Mouse (Mus musculus): ENCODE measurements around the gene Gm14399.
"Not testable (repeated sequence)": the region's sequence is repeated elsewhere in the genome, so short reads cannot be mapped to it uniquely, and the experiment has no call there.

The Gm14399 gene

DNA sequence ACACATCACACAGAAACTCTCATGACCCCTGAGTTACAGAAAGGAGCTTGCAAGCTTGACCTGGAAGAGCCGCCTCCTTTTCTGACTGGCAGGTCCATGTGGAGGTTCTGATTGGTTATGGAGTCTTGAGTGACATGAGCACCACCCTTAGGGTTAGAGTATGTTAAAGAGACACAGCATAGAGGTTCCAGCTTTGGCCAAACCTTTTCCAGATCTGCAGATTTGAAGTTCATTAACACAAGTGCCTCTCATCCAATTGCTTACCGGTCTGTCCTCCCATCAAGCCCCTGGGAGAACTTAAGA is at the start of gene Gm14399:
Gene Gm14399, minus strand, starts transcription at position 20 of the 303 bp plus-strand sequence.
- in situ Hi-C loops (cut with MboI): not testable (repeated sequence)

- in situ Hi-C loops (cut with MboI): not testable (repeated sequence)
These were observed 37.2 kb upstream of the Gm14399 start for GRCm38 (mm10) chr2:175179008-175179407.

DNA sequence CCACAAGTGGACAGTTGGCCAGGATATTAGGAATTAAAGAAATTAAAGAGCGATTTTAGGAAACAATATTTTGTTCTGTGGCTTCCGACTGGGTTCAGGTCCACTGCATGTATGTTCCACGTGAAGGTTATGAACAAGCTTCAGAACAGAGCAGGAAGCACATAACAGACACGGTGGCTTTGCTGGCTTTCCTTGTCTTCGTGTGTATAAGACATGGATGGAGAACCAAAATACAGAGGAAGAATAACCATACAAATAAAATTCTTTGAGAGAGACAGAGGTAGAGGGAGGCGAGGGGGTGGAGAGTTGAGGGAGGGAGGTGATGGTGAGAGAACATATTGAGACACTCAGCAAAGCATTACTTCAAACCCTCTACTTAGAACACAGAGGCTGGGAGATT is 34.5 kb upstream of the Gm14399 start:
- in situ Hi-C loops (cut with MboI): no loop called here

DNA sequence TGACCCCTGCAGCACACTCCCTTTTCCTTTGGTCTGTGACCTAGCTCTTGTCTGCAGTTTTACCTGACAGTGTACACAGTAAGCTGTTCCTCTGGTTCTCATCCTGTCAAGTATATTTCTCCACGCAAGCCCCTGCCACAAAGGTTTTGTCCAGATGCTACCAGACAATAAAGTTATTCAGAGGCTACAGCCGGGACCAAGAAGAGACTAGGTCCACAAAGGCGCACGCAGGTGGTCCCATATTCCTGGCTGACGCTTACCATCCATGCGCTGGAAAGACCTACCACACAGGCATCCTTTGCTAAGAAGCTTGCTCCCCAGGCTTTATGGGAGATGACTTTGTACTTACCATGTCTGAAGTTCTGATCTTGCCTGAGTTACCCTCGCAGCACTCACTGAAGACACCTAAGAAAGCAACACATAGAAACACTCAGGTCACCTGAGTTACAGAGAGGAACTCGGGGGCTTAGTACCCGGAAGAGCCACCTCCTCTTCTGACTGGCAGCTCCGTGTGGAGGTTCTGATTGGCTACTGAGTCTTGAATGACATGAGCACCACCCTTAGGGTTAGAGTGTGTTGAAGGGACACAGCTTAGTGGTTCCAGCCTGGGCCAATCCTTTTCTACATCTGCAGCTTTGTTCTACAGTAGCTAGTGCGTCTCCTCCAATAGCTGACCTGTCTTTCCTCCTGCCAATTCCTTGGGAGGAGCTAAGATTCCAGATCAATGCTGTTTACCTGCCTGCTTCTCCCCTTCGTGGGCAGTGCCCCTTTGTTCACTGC is 33.8 kb upstream of the Gm14399 start, which contains the start of gene Gm14443:
Gene Gm14443, minus strand, starts transcription at position 471 of the 780 bp plus-strand sequence.
- in situ Hi-C loops (cut with MboI): not testable (repeated sequence)

GRCm38 (mm10) chr2:175174058-175174457 is 32.2 kb upstream of the Gm14399 start:
- in situ Hi-C loops (cut with MboI): not testable (repeated sequence)

DNA sequence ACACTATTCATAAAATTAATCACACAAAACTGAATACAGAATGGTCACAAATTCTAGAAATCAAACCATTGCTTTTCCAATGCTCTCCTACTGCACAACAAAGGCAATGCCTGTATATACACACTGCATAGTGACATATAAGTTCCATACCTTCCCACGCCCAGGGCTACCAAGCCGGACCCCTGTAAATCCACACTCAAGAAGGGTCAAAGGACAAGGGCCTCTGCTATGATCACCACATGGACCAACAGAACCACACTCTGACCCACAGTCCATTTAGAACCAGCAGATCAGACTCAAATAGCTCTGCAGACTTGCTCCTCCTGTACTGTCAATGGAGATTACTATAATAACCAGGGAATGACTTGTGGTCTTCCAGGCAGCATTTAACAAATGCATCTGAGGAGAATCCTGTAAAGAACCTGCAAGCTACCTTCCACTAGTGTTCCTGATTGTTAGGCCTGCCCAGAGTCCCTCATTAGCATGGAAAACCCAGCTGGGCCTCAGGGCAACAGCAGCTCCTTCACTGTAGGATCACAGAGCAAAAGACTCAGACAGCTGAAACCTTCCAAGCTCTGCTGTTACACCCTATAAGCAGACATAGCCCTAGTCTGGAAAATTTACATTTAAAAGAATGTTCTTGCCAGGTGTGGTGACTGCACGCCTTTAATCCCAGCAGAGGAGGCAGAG is 31.2 kb upstream of the Gm14399 start:
- in situ Hi-C loops (cut with MboI): not testable (repeated sequence)

- in situ Hi-C loops (cut with MboI): no loop called here
These were observed 30.3 kb upstream of the Gm14399 start for GRCm38 (mm10) chr2:175172123-175172522.

DNA sequence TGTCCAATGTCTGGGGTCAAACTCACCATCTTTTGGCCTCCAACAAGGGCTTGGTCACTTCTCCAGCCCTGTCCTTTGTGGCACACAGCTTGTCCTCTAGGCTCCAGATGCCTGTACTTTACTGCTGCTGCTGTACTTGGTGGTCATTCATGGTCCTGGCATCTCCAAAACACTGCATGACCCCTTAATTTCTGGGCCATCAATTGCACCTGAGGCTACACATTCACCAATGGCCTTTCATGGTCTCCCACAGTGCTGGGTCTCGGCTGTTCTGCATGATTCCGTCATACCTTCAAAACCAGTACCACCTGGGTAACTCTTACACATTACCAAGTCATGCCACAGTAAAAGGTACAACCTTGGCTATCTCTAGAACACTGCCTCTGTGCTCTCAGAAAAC is 25.1 kb upstream of the Gm14399 start:
- in situ Hi-C loops (cut with MboI): not testable (repeated sequence)

GRCm38 (mm10) chr2:175165110-175165509 is 23.3 kb upstream of the Gm14399 start:
- in situ Hi-C loops (cut with MboI): not testable (repeated sequence)

DNA sequence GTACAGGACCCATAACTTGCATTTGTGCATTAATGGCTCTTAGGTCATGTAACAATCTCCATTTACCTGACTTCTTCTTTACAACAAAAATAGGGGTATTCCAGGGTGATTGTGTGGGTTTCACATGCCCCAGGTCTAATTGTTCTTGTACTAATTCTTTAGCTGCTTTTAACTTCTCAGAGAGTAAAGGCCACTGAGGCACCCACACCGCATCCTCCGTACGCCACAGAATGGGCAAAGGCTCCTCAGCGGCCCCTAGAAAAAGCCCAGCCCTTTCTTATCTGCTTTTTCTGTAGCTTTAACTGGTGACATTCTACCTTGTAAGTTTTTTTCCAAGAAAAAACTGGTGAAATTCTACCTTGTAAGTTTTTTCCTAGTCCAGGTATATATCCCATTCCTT is 19.6 kb upstream of the Gm14399 start:
- in situ Hi-C loops (cut with MboI): not testable (repeated sequence)

- in situ Hi-C loops (cut with MboI): no loop called here
These were observed 16.8 kb upstream of the Gm14399 start for GRCm38 (mm10) chr2:175158642-175159041.

GRCm38 (mm10) chr2:175156696-175157095 is 14.9 kb upstream of the Gm14399 start:
- in situ Hi-C loops (cut with MboI): no loop called here

DNA sequence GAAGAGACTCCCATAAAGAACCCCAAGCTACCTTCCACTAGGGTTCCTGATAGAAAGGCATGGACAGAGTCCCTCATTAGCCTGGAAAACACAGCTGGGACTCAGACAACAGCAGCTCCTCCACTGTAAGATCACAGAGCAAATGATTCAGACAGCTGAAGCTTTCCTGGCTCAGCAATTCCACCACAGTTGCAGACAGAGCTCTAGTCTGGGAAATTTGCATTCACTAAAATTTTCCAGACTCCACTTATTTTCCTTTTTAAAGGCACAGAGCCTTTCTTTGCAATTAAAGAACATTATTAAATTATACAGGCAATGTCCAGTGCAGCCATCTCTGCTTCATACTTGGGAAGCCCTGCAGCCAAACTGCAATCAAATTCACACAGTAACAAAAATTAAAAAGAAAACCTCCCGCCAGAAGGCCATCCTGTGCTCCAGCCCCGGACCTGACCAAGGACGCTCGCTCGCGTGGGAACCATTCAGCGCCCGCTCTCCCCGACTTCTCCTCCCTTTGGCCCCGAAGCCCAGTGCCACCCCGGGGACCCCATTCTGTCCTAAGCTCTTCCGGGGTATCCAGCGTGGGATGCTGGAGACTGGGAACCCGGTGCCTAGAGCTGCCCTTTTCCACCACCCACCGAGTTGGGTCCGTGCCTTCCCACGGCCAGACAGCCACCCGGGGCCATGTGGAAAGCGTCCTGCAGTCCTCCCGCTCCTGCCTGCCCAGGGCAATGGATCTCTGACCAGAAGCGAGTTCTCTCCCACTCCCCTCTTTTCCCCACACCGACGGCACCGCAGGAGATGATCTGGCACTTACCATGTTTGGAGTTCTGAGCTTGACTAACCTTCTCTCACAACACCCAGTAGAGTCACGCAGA is 457 bp downstream of the Gm14399 start:
- in situ Hi-C loops (cut with MboI): not testable (repeated sequence)

DNA sequence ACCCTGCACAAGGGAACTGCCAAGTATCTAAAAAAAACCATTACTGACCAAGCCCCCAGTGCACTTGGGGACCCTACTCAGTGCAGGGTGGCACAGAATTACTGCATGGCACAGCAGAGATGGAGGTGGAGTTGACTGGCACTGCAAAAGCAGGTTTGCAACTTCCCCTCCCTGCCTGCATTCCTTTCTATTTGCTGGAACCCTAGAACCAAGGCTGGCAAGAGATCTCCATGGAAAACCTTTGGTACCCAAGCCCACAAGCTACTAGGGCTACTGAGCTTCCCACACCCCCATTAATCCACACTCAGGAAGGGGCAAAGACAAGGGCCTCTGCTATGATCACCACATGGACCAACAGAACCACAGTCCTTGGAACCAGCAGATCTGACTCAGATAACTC is 1.2 kb downstream of the Gm14399 start:
- in situ Hi-C loops (cut with MboI): not testable (repeated sequence)
